Mouse (Mus musculus) urinary bladder, postnatal 36 days (tissue): ENCODE results near the gene Gpank1.

ENCODE experiments used
- DNase-seq, 2 experiments: peaks; one replicate each; pipeline ENCODE4 v3.0.0; 2022; ENCODE audit warnings: low spot score in 2 of 2, mixed read lengths in 1 of 2

Gpank1 gene

DNA sequence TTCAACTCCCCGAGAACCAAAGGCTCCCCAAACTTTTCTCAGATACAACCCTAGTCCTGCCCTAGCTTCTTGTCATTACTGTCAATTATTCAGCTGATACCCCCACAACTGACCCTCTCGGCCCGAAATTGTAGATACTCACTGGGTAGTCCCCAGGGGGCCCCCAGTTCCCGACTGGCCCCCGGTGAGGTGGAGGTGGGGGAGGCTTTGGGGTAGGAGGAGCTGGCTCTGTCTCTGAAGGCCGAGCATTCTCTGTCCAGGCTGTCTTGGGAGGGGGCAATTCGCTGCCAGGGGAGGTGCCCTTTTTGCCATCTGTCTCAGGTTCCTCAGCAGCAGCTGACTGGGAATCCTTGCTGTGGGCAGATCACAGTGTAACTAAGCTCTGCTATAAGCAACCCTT lies 38.4 kb downstream of the Gpank1 start:
- no peak for DNase-seq

DNA sequence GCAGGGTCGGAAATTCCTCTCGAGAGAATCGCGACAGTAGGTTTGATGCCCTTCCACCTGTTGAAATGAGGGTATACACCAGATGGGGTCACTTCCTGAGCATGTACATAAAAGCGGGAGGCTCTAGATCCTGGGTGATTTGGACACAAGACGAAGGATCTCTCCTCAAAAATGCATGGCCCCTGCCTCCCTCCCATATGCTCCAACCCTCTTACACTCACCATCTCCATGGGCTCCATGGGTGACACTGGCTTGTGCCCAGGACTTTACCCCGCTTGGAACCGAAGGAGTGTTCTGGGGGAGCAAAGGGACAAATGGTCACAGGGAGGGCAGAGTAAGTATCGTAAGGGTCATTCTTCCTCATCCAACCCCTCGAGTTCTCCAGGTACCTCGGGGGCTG lies 40.2 kb downstream of the Gpank1 start:
- DNase-seq = no peak

DNA sequence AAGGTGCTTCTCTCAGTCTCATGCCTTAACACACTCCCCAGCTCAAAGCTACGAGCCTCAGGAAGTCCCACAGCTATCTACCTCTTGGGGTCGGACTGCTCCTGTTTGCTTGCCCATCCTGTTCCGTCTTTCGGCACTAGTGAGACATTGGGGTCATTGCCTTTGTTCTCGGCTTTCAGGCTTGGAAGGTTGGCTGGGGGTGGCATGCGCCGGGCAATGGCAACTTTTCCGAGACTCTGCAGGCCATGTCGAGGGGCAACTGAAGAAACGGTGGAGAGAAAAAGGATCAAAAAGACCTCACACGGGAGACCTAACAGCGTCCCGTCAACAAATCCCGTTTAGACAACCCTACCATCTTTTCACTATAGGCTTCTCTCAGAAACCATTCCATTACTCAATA lies 40.9 kb downstream of the Gpank1 start:
- no peak for DNase-seq

DNA sequence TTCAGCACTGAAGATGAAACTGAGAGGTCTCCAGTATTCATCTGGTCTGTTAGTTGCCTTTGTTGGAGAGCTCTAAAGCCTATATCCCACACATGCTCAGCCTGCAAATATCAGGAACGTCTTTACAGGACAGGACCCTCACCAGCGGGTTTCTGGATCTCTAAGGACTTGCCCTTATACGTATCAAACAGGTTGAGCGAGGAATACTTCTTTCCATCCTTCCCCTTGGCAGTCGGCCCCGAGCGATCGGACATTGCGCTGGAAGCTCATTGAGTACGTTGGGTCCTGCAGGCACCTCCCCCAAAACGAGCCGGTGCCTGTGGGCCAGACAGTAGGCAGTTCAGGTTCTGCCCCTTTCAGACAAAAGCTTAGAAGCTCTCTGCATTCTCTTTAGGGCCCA lies 41.5 kb downstream of the Gpank1 start:
- DNase-seq = peak in 1 of 2 experiments; percentile 33

DNA sequence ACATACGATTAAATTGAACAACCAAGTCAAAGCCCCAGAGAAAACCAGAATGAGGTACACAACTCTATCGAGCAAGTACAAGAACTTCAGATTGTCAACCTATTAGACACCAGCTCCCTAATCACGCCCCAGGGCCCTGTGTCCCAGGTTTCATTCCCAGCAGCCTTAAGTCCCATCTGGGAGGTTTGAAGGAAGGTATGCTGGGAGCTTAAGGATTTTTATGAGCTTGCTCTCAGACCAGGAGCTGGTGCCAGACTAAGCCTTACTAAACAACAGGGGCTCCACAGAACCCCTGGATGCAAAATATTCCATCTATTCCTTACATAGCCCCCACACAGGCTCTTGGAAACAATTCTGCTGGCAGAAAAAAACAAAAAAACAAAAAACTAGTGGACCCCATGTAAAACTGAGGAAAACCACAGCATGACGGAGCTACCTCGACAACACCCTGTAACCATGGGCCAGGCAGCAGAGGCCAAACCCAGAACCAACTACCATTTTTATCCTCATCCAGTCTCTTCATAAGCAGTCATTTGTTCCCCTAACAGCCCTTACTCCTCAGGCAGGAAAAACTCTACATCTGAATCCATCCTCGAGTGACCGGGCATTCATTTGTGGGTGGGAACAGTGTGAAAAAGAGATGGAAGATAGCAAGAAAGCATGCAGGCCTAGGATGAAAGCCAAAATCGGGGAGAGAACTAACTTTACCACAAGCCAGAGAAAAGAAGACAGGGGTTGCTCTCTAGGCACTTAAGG lies 42.2 kb downstream of the Gpank1 start:
- DNase-seq = no peak

DNA sequence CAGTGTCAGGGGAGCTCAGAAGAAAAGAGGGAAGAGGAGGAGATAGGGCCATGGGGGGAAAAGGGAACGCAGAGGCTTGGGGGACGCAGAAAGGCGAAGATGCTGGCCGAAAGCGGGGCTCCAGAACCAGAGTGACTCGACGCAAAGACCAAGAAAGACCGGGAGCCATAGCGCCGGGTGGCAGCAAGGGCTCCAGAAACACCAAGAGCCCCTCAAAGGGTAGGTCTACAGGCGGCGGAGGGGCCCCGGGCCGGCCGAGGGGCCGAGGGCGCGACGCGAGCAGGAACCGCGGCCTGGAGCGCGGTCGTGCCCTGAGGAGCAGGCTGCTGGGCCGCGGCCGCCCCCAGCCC lies 42.9 kb downstream of the Gpank1 start:
- peak in 1 of 2 experiments; percentile 30 for DNase-seq

DNA sequence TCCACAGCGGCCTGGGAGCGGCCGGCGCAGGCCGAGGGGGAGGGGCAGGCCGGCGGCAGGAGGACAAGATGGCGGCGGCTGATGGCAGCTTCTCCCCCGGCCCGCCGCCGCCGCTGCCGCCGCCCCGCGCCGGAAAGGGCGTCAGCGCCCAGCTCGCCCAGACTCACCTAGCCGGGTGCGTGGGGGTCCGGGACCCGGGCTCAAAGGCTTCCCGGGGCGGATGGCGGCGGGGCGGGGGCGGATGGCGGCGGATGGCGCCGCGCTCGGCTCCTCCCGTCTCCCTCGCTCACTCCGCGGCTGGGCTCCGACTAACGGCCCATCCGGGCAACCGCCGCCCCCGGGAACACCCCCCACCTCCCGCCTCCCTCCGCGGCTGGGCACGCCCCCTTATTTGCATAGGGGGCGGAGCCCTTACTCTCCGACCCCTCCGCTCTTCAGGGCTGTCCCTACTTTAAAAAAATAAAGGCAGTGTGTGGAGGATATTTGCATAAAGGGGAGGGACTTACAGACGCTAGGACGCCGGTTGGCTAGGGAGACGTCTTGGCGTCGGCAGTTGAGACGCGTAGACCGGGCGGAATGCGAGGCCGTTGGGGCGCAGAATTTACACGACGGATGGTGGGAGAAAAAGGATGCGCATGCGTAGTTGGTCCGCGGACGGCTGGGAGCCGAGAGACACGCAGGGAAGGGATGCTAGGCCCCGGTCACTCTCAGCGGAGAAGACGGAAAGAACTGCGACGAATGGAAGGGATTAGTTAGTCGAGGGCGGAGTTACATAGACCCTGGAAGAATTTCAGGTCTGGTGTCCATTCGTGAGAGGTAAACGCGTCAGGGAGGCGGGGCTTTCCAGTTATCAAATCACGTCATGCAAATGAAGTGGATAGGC lies 43.6 kb downstream of the Gpank1 start, which contains the start of gene Prrc2a:
TSS of gene Prrc2a (minus strand) at position 330 of the 883 bp plus-strand sequence.
- DNase-seq = peak; percentile 95 to 98

DNA sequence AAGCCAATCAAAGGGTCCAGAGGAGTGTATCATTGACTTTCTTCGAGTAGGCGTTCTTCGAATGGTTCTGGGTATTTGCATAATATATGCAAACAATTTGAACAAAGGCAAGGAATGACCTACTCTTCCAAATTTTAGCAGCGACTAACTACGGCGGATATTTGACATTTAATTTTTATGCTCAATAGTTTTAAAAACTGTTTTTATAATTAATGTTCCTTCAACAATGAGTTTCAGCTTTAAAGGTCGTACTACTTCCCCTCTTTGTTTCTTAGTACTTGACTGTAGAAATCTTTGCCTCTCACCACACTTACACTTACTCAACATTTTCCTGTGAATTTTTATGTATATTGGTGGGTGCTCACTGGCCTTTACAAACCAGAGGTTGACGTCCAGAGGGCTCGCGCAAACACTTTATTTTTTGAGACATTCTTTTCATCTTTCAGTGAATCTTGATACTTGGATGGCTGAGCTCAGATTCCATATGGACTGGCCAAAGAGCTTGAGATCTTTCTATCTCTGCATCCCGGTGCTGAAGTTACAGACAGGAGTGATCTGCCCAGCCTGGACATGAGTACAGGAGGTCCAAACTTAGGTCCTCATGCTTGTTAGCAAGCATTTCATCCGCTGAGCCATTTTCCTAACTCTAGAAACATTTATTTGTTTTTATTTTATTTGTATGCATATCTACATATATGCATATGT lies 44.3 kb downstream of the Gpank1 start:
- DNase-seq = no peak

DNA sequence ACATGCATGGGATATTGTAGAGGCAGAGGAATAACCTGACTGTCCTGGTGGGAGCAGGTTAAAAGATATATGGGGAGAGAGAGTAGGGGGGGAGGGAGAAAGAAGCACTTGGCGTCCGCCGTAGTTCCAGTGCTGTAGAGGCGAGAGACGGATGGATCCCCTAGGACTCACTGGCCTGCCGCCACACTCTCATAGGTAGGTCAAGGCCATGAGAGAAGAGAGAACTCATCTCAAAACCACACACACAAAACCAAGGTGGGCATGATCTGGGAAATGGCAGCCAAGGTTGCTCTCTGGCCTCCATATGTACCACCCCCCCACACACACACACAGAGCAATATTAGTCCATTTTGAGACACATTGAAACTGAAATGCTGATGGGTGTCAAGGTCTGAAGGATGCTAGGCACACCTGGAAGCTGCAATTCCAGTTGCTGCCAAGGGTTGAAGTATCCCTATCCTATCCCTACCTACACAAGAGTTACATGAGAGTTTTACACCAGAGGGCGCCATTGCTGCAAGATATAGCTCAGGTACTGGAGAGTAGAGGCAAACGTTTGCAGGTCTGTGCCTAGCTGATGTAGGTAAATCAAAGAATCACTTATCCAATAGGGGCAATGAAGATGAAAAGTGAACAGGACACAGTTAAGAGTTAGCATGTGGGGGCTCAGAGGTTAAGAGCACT lies 45.2 kb downstream of the Gpank1 start:
- peak in 1 of 2 experiments; percentile 56 for DNase-seq

DNA sequence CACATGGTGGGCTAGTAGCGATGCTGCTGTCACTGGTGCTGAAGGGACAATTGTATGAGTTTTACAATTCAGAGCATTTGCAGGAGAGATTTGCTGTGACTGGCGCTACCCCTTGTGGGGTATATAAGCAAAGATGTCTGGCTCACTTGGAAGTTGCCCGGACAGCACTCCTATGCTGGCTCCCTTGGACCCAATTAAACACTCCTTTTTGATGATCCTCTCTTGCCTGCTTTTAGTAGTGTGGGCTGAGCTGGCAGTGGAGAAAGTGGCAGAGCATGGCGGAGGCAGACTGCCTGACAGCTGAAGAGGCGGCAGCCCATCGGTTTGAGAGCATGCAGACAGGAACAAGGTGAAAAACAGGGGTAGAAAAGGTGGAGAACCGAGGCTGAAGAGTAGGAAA lies 46.5 kb downstream of the Gpank1 start:
- DNase-seq = no peak

DNA sequence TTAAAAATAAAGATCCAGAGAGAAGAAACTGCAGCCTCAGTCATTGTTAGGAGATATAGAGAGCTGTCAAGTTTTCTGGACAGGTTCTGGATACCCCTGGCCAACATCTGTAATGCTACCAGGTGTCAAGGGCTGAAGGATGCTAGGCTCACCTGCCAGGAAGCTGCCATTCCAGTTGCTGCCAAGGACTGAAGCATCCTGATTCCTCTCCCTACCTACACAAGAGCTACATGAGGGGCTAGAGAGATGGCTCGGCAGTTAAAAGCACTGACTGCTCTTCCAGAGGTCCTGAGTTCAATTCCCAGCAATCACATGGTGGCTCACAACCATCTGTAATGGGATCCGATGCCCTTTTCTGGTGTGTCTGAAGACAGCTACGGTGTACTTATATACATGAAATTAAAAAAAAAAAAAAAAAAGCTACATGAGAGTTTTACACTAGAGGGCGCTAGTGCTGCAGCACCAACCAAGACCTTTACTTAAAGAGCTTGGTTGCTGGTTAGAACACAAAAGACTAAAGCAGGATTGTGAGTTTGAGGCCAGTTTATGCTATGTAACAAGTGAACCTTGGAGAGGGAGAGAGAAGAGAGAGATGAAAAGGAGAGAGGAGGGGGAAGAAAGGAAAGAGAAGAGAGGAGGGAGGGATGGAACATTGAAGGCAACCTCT lies 47.4 kb downstream of the Gpank1 start:
- no peak for DNase-seq

DNA sequence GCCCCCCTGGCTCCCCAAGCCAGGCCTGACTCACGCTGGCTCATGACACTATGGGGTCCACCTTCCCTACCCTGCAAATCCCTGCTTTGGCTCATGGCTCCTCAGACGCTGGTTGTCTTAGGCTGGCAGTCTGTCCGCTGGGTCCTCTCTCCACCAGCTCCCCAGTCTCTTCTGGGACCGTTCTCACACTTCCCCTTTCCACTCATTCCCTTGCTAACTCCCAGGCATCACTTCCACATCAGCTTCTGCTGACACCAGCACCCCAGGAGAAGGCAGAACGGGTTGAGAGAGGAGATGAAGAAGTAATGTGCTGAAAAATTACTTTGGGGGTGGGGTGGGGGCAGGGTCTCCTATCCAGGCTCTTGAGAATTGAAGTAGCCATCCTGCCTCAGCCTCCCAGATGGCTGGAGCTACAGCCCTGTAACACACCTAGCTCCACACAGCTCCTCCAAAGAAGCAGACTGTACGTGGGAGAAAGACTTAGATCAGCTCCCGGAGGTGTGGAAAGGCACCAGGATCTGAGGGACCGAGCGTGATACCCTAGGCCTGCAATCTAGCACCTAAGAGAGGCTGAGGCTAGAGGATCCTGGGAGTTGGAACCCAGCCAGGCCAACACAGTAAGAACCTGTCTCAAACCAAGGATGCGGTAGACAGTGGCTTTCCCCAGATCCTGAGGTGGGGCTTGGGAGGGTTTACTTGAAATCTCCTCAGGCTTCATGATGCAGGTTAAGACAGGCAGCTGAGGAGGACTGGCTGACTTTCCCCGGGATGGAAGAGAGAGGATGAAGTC lies 51.4 kb downstream of the Gpank1 start:
- DNase-seq = no peak

DNA sequence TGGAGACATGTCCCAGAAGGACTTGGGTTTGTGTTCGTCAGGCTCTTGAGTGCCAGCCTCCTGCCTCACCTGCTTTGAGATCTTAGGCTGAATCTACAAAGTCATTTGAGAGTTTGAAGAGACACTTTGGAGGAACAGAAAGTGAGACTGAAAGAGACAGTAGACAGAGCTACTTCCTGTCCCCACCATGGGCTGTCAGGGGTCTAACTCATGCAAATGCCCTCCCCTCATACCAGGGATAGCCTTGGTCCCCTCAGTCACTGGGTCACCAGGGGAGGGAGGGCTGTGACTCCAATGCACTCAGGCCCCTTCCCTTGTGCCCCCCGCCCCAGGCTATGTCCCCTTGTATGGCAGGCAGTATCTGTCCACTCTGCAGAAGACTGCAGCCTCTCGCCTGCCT lies 52.1 kb downstream of the Gpank1 start:
- no peak for DNase-seq
